Mouse (Mus musculus) gastrocnemius, adult 2 months (tissue): ENCODE measurements at regions not wholly inside any gene's neighbourhood (a gene's known extent, or its start where the extent isn't known, plus 50 kb on each side); places are given as distances from the start of the nearest gene placed in this dataset. TPM values are rescaled to one million over a fixed set of nuclear protein-coding genes. Genes with fewer than 3 reads are reported as not detected.
"Not testable (repeated sequence)": the region's sequence is repeated elsewhere in the genome, so short reads cannot be mapped to it uniquely, and the experiment has no call there.

Experiments used
- DNase-seq: peaks from one replicate; pipeline ENCODE4 v3.0.0; 2022
- H3K27ac ChIP-seq: fragments of 200-600 bp; 2 replicates; pipeline ENCODE4 v1.8.1; 2022; ENCODE audit warnings: mild to moderate bottlenecking
- H3K4me3 ChIP-seq: fragments of 200-600 bp; 2 replicates; pipeline ENCODE4 v1.8.1; 2022; ENCODE audit warnings: mild to moderate bottlenecking, moderate library complexity
- CTCF ChIP-seq: fragments of 200-600 bp; IDR thresholded peaks from 2 replicates; pipeline ENCODE4 v1.8.1; 2022; ENCODE audit warnings: antibody characterized with exemption, mild to moderate bottlenecking, moderate library complexity
- intact Hi-C: fragments of 180-260 bp; cut with DNase I; formaldehyde crosslinking; loops from one replicate; pipeline ENCODE4 v1.15.1; 2025
- microRNA-seq: library from miRNA; unstranded; fragments of <30 nt; microRNA quantifications from one replicate; pipeline ENCODE4 v1.2.0, GENCODE M21; 2021

- no peak for DNase-seq
- no peak for TF ChIP-seq CTCF
- Histone ChIP-seq H3K27ac (no peak overlapping the region), H3K4me3 (no peak overlapping the region)
- intact Hi-C loops: no loop called here
Measured at GRCm38 (mm10) chr12:77022538-77022937, 60.5 kb upstream of the Max start.

GRCm38 (mm10) chr12:77021881-77022280, 59.9 kb upstream of the Max start:
- no peak overlapping the region for H3K27ac ChIP-seq
- intact Hi-C loops: no loop called here
- no peak overlapping the region for H3K4me3 ChIP-seq
- no peak for TF ChIP-seq CTCF
- no peak for DNase-seq

- H3K4me3 ChIP-seq: peak overlapping the region; percentile 55
- peak; percentile 70 for DNase-seq
- H3K27ac ChIP-seq: peak overlapping the region; percentile 67
- peak; percentile 33; the same call in 1 of the 2 replicates for TF ChIP-seq CTCF
- intact Hi-C loops: no loop called here
Measured at GRCm38 (mm10) chr12:77019708-77020511, 57.9 kb upstream of the Max start.

- DNase-seq, intact Hi-C loops, H3K27ac ChIP-seq, H3K4me3 ChIP-seq: not testable (repeated sequence)
Measured at GRCm38 (mm10) chr12:77019148-77019547, 57.1 kb upstream of the Max start.

- no peak for DNase-seq
- H3K4me3 ChIP-seq: no peak overlapping the region
- no peak overlapping the region for H3K27ac ChIP-seq
- intact Hi-C loops: no loop called here
- TF ChIP-seq CTCF: no peak
Measured at GRCm38 (mm10) chr12:77018373-77018772, 56.4 kb upstream of the Max start.

GRCm38 (mm10) chr12:77014908-77015307, 52.9 kb upstream of the Max start:
- no peak for DNase-seq
- TF ChIP-seq CTCF: no peak
- intact Hi-C loops: no loop called here
- H3K27ac ChIP-seq: no peak overlapping the region
- H3K4me3 ChIP-seq: no peak overlapping the region

Small RNA genes lying in the stretch of these regions (microRNA-seq; reads per million reads assigned to microRNA genes)
- gene Gm22696: not detected
